Mouse (Mus musculus): Measurements from ENCODE around the gene Oser1.
"Not testable (repeated sequence)": the region's sequence is repeated elsewhere in the genome, so short reads cannot be mapped to it uniquely, and the experiment has no call there.

Oser1 gene

DNA sequence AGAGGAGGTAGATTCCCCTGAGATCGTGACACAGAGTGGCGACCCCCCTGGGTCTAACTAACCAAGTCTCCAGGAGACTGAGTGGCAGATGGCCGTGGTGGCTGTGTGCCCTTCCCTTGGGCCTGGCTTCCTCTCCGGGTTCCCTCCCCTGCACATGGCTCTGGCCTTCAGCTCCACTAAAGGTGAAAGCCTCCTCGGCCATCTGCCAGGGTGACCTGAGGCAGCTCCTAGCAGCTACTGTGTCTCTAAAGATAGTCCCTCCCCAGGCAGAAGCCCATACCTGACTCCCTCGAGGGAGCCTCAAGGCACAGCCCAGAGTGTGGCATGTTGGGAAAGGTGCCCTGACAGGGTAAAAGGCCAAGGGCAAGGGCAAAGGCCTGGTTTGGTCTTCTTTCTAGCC is 19.0 kb upstream of the Oser1 start:
- no peak for DNase-seq

- DNase-seq = no peak
These were observed 15.0 kb upstream of the Oser1 start for GRCm38 (mm10) chr2:163439488-163439887.

DNA sequence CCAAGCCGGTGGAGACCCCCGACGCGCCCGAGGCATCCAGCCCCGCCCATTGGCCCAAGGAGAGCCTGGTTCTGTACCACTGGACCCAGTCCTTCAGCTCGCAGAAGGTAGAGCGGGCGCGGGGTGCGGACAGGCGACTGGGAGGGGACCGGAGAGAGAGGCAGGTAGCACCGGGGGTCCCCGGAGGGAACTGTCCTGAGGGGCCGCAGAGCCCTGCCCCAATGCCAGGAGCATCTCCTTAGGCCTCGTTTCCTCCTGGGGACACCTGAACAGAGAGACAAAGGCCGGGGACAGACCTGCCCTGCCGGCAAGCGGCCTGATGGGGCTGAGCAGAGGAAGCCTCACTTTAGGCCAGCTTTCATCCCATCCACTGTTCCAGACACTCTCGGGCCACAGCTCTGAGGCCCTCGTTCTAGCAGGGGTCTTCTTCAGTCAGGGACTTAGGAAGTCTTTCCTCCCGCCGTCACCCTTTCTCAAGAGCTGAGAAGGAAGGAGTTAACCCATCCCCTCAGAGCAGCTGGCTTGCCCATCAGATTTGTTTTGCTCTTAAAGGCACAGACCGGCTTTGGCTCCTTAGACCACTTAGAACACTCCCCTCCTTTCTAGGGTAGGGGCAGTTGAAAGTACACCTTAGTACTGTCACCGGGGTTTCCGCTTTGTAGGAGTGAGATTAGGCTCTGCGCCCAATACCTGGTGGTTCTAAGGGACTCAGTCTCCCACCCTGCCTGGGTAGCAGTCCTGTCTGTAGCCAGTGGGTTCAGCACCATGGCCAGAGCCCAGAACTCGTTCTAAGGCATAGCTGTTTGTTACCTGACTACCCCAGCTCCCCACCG is 14.3 kb upstream of the Oser1 start:
- DNase-seq = peak in 1 of 2 experiments; percentile 21

GRCm38 (mm10) chr2:163438246-163438618 is 13.7 kb upstream of the Oser1 start, which contains the start of gene Gdap1l1:
Gdap1l1 (plus strand) TSS chr2:163438476.
- no peak for DNase-seq

GRCm38 (mm10) chr2:163437800-163438199 is 13.3 kb upstream of the Oser1 start:
- DNase-seq = no peak

DNA sequence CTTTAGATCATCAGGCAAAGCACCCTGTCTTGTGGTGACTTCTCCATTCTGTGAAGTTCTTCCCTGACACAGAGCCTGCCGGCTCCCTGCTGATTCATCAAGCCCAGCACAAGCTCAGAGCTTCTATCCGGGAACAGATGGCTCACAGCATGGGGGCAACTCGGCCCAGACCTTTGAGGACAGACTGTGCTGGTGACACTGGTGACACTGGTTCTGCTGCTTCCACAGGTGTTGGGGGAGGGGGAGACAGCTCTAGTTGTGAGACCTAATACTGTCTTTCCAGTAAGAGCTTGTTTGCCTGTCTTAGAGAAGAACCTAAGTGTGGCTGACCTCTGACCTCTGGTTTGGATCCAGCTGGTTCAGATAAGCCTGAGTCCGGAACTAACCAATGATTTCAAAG is 9.5 kb upstream of the Oser1 start:
- DNase-seq = no peak

- DNase-seq = peak in 1 of 2 experiments; percentile 16
These were observed 6.8 kb upstream of the Oser1 start for GRCm38 (mm10) chr2:163431289-163431688.

GRCm38 (mm10) chr2:163428346-163429011 is 4.0 kb upstream of the Oser1 start:
- DNase-seq = peak in 1 of 2 experiments; percentile 49

DNA sequence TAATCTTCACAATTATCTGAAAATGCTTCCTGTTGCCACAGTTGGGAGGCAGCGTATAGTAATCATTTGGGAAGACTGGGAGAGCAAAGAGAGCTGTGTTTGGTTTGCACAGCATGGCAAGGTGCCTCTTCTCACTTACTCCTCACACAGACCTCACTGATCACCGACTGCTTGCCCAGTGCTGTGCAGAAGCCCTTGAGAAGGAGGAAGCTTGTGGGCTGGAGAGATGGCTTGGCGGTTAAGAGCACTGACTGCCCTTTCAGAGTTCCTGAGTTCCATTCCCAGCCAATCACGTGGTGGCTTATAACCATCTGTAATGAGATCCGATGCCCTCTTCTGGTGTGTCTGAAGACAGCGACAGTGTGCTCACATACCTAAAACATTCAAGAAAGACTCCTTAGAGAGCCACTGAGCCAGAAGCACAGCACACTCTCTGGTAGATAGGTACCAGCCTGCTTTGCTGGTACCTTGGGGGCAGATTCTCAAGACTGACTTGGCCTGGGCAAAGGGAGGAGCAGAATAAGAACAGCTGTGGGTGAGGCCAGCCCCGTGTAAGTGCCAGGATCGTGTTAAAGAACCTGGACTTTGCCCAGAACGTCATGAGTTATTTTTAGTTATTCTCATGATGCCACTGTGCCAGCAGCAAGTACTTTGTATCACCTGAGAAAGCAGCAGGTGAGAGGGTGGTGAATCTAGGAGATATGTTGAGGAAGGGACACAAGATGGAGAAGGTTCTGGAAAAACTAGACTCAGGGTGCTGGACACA is 1.4 kb downstream of the Oser1 start:
- no peak for DNase-seq

DNA sequence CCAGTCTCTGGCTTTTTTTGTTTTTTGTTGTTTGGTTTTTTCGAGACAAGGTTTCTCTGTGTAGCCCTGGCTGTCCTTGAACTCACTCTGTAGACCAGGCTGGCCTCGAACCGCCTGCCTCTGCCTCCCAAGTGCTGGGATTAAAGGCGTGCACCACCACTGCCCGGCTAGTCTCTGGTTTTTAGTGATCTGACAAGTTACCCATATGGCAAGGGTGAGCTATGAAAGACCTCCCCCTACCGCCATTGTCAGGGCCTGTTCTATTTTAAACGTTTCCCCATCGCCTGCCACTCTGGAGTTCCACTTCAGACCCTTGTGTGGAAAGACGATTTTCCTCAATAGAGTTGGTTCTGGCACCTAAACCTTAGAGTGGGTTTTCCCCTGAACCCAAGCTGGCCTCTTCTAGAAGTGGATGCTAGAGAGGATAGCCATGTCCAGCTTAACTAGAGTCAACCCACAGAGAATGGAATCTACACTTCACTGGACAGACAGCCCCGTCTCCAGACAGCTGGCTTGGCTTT is 4.1 kb downstream of the Oser1 start:
- DNase-seq = no peak

GRCm38 (mm10) chr2:163419346-163420045 is 5.0 kb downstream of the Oser1 start:
- DNase-seq = peak; percentile 99 to 100

GRCm38 (mm10) chr2:163418841-163419345 is 5.6 kb downstream of the Oser1 start:
- DNase-seq = no peak

DNA sequence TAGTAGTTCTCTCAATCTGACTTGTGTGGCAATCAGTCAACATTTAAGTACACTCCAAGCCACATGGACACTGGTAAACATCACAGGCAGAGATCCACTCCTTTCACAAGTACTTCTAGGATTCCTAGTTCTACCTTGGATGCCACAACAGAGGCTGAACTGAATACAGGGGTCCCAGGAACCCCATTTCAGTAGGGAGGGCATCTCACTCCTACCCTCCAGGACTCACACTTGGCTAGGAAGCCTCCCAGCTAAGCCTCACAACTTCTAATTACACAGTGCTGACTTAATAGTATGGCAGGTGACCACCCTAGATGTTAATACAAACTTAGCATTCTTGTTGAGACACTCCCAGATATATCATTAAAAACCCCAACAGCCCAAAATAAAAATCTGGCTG is 6.7 kb downstream of the Oser1 start:
- DNase-seq = no peak

DNA sequence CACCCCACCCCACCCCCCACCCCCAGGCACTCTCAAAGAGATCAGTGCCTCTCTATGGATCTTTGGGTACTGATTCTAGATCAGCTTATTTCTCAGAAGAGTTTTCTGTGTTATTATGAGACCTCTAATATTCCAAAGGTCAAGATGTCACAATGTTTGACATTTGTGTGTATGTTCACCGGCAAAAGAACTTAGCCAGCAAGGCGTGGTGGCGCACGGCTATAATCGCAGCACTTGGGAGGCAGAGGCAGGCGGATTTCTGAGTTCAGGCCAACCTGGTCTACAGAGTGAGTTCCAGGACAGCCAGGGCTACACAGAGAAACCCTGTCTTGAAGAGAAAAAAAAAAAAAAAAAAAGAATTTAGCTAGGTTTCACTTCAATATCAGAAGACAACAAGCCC is 7.5 kb downstream of the Oser1 start:
- no peak for DNase-seq

- DNase-seq = no peak
These were observed 11.5 kb downstream of the Oser1 start for GRCm38 (mm10) chr2:163412846-163413590.

GRCm38 (mm10) chr2:163412419-163412818 is 12.1 kb downstream of the Oser1 start:
- DNase-seq = no peak

GRCm38 (mm10) chr2:163411840-163412239 is 12.7 kb downstream of the Oser1 start:
- DNase-seq = no peak

GRCm38 (mm10) chr2:163411344-163411743 is 13.2 kb downstream of the Oser1 start:
- DNase-seq = not testable (repeated sequence)

- DNase-seq = no peak
These were observed 14.3 kb downstream of the Oser1 start for GRCm38 (mm10) chr2:163410211-163410610.

GRCm38 (mm10) chr2:163404037-163404815 is 20.3 kb downstream of the Oser1 start:
- DNase-seq = no peak

DNA sequence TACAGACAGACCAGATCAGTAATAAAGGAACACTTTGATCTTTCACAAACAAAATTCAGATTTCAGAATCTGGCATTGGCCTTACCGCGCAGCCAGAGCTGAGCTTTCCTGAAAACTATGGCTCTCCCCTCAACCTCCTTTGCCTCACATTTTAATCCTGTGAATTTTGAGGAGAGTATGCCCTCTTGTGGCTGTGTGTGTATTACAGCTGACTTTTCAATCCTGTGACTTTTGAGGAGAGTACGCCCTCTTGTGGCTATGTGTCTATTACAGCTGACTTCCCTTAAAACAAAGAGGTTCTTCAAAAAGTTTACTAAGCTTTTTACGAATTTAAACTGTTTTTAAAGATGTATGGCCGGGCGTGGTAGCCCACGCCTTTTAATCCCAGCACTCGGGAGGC is 23.3 kb downstream of the Oser1 start:
- DNase-seq = peak; percentile 64 to 79
